Mouse (Mus musculus): ENCODE results near the gene Gab3.

Gene Gab3

DNA sequence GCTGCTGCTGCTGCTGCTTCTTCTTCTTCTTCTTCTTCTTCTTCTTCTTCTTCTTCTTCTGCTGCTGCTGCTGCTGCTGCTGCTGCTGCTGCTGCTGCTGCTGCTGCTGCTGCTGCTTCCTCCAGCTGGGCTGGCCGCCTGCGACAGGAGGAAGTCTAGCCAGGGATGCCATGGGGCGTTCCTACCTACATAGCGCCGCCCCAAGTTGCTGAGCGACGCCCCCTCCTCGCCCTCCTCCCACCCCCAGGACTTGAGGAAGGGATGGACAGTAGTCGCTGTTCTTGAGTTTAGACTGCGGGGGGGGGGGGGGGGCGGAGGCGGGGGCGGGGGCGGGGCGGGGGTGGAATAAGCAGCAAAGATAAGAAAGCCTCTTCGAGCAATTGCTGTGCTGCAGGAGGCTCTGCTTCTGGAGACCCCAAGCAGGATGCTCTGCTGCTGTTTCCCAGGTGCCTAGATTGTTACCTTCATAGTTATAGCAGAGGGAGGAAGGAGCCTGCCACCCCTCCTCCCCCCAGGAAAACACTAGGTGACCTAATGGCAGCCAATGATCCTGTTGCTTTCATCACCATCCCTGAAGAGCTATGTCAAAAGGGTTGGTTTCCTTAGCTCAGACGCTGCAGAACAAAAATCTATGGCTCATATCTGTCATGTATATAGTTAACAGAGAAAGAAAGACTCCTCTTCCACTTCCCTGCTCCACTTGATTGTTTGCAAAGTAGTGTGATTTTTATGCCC lies at the start of gene Gab3:
Gab3 (minus strand) TSS at position 685 of the 735 bp plus-strand sequence.
- DNase-seq (ENCODE audit: extremely low read depth, low read depth, low spot score) = no peak

DNA sequence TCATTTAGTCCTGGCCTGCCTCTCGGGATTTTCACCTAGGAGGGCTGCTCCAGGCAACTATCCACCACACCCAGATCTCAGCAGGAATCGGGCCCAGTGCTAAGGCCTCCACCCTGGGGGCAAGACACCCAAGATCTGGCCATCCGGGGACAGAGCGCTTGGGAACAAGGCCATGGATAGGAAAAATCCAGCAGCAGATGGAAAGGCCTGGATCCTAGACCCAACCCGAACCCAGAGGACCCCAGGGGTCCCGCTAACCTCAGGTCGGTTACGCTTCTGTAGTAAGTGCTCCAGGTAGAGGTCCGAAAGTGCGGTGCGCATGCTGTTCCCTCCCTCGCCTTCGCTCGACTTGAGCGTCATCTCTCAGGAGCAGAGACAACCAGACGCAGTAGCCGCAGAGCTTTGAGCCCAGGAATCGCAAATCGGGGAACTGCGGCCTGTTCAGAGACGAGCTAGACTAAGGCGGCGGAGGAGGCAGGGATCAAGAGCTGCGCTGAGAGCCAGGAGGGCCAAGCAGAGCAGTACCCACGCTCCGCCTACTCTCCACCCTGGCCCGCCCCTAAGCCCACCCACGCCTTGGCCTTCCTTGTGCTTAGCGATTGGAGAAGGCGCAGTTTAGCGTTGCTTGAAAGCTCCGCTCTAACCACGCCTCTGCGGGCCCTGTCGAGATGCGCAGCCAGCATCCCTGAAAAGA lies 45.4 kb upstream of the Gab3 start, which contains the start of gene Mpp1:
Mpp1 (minus strand) TSS at position 550 of the 694 bp plus-strand sequence.
- peak; percentile 11 for DNase-seq (ENCODE audit: extremely low read depth, low read depth, low spot score)

DNA sequence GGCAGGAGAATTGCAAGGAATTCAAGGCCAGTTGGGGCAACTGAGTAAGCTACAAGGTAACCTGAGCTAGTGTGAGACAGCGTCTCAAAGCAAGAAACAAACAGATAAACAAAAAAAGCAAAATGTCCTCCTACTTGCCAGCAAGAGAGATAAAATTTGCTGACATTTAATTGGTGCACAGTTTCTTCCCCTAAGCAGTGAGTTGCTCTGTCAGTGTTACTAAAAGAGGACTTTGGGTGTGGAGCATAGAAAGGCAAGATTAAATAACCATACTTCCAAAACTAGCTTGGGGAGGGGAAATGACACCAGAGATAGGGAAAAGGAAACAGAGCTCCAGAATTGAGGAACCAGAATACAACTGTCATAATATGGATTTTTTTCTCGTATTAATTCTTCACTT lies 44.2 kb upstream of the Gab3 start:
- DNase-seq (ENCODE audit: extremely low read depth, low read depth, low spot score) = no peak

DNA sequence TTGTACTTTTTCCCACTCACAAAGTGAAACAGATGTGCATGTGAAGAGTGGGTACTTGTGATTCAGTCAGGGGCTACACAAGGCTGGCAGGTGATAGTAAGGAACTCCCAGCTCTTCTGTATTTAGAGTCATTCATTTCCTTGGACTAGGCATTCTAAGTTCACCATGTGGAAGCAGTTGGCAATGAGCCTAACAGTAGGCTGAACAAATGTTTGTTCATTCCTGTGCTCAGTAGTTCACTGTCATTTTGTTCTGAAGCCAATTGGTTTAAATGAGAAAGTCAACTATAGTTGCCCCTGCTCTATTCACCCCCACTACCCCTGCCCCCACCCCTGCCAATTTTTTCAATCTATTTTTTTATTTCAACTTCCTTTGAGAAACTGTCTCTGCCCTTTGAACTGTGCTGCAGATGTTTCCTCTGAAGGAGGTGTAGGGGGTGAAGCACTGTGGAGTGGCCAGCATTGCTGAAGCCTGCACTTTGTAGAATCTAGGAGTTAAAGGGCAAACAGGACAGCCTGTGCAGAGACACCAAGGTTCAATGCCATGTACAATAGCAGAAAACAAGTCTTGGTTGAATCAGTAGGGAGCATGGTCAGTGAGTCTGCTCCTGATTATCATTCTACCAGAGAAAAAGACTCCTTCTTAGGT lies 43.2 kb upstream of the Gab3 start:
- no peak for DNase-seq (ENCODE audit: extremely low read depth, low read depth, low spot score)

DNA sequence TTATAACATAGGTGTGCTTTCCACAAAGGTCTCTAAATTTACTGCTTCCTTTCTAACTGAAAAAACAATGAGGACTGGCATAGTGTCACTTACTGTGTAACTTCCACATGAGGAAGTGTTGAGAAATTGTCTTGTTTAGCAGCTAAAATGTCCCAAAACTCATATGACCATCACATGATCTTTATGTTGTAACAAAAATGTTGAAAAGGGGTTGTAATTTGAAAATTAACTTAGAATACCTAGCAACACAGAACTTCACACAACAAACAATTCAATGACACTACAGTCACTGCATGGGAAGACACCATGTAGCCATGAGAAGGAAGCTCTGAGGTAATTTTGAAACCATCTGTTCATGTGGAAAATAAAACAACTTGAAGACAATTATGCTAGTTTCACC lies 41.6 kb upstream of the Gab3 start:
- no peak for DNase-seq (ENCODE audit: extremely low read depth, low read depth, low spot score)

DNA sequence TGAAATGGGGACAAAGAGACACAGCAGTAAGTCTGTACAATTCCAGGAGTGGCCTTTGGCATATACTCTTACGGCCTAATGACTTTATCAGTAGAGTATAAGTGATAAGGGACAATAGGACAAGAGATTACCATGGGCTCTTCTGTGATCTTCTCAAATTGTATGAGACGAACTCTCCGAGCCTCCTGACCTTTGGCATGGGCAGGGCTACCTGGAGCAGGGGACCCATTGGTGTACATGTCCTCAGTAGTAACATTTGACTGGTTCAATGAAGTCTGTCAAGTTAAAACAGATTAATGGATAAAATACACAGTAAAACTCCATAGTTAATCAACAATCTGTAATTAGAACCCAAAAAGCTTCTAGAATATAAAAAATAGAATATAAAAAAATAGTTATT lies 40.3 kb upstream of the Gab3 start:
- DNase-seq (ENCODE audit: extremely low read depth, low read depth, low spot score) = no peak

DNA sequence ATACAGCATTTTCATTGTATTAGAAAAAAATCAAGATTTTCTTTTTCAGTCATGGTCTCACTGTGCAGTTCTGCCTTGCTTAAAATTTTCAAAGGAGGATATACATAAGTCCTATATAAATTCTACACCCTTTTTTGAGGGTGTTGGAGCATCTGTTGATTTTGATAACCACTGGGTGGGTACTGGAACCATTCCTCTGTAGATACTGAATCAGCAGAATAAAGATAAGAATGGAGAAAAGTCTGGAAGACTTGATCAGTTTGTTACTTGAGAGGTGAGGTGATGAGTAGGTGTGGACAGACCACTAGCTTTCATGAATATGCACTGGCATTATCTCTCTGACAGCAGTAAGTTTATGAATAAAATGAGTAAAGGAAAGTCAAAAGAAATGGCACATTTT lies 30.3 kb upstream of the Gab3 start:
- DNase-seq (ENCODE audit: extremely low read depth, low read depth, low spot score) = no peak

DNA sequence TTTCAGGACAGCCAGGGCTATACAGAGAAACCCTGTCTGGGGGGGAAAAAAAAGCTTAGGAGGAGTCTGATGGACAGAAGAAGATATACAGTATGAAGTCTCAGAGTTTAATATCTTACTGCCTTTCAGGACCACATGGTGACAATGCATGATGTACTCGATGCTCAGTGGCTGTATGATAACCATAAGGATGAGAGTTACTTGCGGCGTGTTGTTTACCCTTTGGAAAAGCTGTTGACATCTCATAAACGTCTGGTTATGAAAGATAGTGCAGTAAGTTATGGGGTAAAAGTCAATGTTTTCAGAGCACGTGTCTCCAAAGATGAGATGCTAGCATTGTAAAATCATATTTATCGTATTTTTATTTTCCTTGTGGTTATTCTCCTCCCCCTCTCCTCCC lies 17.0 kb upstream of the Gab3 start:
- no peak for DNase-seq (ENCODE audit: extremely low read depth, low read depth, low spot score)

DNA sequence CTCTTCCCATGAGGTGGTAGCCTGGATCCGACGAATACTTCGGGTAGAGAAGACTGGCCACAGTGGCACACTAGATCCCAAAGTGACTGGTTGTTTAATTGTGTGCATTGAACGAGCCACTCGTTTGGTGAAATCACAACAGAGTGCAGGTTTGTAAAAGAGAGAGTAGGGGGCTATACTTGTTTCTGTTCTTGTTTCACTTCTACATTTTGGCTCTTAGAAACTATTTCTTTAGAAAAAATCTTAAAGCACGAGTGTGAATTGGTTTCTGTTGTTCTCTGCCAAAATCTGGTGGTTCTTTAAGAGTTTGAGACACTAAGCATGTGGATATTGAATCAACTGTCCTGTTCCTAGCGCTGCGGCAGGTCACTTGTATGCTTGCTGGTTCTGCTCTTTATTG lies 13.5 kb upstream of the Gab3 start:
- DNase-seq (ENCODE audit: extremely low read depth, low read depth, low spot score) = no peak

DNA sequence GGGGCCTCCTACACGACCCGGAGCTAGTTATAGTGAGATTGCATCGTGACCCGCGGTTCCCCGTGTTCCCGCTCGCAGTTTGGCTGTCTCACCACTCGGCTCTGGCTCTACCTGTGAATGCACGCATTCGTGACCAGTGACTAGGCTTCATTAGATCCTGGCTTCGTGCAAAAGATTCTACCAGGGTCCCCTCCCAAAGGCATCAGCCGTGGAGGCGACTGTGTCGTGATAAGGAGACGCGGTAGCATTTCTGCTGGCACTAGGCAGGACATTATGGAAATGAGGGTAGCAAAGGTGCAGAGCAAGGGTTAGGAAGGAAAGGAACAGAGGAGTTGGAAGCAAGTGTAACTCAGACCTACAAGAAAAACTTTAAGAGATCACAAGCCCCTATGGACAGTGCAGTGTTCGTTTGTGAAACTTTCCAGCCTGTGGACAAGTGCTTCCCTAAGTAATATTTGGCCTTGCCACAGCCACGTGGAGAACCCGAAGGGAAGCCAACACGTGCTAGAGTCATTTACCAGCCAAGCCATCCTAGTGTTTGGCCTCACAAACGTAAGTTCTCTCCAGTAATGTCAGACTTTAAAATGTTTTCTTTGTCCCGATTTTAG lies 11.0 kb upstream of the Gab3 start:
- no peak for DNase-seq (ENCODE audit: extremely low read depth, low read depth, low spot score)

DNA sequence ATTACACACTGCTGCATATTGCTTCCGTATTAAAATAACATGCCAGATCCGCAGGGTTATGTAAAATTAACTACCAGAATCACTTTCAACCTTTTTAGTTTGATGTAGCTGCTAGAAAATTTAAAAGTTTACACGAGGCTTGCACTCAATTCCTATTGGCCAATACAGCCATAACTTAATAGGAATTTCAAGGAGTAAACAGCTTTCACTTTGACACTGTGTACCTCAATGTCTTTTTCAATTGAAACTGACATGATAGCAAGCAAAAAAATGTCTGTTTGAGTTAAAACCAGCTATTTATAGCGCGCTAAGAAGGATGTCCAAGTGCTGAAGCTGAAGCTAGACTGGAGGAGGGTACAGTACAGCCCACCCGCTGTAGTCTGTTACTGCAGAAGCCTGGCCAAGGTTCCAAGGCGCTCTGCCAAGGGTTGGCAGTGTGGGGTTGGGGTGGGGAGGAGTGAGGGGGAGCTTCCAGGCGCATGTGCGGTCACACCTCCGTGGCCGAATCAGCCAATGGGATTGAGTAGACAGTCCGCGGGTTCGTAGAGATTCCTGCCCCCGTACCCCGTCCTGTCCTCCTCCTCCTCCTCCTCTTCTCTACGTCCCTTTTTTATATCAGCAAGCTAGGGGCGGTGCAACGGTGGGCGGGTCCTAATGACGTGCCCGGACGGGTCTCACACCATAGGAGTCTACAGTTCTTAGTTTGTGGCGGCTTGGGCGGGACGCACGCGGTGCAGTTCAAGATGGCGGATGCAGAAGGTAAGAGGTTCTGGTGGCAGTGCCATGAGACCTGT lies 10.3 kb upstream of the Gab3 start, which contains the start of gene Dkc1:
Dkc1 (plus strand) TSS at position 486 of the 794 bp plus-strand sequence.
- DNase-seq (ENCODE audit: extremely low read depth, low read depth, low spot score) = peak; percentile 57

DNA sequence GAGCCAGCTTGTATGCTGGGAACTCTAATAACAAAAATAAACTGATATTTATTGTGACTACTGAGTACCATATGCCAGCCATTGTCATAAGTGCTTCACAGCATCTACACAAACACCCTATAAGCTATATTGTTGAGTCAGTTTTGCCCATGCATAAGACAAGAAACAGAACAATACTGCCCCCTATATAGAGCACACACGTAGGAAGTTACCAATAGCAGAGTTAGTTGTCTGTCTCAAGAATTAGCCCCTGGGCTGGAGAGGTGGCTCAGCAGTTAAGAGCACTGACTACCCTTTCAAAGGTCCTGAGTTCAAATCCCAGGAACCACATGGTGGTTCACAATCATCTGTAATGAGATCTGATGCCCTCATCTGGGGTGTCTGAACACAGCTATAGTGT lies 396 bp upstream of the Gab3 start:
- no peak for DNase-seq (ENCODE audit: extremely low read depth, low read depth, low spot score)

DNA sequence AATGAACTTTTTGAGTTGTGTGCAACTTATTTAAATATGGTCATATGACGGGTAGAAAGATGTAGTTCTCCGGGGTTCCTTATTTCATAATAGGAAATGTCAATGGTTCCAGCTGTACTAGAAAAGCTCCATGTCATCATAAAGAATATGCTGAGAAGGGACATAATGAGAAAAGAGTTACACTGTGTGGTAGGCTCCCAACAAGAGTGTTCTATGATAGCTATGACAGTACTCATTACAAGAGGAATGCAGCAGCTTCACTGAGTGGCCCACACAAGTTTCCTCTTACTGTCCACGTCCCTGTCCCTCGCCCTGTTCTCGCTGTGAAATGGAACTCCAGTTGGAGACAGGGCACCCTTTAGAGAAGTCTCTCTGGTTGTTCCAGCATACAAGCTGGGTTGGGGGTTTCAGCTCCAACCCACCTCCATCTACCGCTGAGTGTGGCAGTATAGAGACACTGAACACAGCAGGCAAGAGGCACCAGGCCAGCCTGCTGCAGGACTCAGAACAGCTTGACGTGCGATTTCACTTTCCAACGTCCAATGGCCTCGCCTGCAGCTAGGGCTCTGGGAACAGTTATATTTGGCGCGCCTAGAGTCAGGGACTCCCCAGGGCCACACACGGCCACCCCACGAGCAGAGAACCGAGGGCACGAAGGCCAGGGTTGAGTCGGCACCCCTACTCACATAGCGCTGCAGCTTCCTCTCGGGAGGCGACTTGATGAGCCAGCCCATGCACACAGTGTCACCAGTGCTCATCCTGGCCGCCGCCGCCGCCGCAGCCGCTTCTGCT lies 1.1 kb downstream of the Gab3 start:
- no peak for DNase-seq (ENCODE audit: extremely low read depth, low read depth, low spot score)

DNA sequence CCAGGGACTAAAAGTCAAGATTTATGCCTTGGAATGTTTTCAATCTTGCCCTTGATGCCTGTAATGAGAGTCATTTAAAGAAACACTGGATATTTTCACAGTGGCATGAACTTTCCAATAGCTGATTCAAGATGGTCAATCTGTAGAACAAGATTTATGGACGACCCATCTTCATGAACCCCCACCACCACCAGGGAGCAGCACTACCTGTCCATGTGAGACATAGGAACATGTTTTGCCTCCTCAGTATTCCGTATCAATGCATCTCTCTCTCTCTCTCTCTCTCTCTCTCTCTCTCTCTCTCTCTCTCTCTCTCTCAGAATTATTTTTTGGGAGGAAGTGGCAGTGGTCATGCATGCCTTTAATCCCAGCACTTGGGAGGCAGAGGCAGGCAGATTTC lies 2.9 kb downstream of the Gab3 start:
- DNase-seq (ENCODE audit: extremely low read depth, low read depth, low spot score) = no peak

DNA sequence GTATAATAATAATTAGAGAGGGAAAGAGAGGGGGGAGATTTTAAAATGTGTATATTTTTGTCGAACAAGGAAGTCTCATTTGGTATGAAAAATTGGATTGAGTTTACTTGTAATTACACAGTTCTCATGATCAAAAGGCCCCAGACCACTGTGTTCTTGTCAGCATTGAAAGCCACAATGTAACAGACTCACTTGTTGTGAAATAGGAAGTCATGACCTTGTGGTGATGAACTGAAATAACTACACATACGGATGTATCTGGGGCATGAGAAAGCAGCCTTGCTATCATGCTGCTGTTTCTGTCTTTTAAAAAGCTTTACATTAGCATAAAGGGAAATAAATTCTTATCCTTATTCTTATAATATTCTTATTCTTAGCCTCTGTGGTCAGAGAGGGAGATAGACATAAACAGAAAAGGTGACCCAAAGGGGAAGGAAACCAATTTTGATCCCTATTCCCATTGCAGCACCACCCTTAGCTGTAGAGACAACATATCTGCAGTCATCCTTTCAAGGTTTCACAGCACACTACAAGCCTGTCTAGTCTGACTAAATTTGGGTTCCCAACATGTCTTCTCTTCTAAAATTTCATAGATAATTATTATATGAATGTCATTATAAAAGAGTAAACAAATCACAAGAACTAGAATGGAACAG lies 29.0 kb downstream of the Gab3 start:
- DNase-seq (ENCODE audit: extremely low read depth, low read depth, low spot score) = no peak

DNA sequence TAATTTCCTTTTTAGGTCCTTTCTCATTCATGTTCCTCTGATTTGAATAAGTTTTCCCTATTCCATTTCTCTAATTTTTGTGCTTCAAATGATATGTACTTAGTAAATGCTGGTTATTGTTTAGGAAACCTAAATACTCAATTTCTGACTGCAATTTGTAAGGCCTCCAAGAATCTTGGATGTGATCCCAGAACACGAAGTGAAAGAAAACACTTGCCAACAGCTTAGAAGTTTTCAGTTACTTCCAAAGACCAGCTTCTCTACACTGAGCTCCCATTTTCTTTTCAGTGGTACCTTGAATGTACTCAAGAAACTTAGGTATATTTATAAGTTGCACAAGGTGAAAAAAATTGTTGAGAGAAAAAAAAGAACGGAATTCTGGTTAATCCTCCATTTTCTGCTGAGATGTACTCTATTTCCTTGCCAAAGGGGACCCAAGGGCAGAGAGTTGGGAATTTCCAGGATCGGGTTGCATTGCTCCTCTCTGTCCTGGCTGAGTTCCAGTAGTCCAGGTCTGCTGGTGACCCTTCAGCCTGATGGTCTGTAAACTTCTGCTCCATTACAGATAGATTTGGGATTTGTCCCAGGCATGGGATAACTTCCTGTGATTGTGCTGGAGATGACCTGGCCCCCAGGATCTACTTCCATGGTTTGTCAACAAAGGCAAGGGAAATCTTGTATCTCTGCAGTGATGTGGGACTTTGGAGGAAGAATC lies 38.2 kb downstream of the Gab3 start:
- DNase-seq (ENCODE audit: extremely low read depth, low read depth, low spot score) = no peak

DNA sequence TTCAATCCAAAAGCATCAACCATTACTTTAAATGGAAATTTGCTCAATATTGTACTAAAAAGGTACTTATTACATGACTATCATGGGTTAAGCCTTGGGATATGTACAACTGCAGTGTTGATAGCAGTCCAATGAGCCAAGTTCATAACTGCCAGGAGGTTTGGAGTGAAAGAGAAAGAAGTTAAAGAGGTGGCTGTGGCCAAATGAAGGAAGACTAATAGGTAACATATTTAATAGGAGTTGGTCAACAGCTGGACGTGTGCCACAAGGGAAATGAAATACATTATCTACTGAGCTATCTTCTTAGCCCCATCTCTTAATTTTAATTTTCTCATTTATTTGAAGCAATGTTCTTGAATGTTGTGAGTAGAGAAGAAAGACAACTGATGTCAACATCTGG lies 39.3 kb downstream of the Gab3 start:
- DNase-seq (ENCODE audit: extremely low read depth, low read depth, low spot score) = no peak

DNA sequence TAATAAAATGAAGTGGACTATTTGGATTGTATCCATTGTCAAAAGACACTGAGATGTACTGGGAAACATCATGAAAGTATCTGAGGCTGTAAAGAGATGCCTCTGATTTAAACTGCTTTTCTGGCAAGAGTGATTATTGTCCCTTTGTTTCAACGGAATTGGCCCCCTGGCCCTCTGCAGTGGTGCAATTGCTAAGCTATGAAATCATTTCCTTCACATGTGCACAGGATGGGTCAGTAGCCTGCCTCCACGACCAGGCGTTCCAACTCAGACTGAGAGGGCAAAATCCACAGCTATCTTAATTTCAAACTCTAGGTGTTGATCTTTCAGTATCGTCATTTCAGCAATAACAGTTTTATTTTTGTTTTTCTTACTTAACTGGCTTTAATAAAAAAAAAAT lies 40.7 kb downstream of the Gab3 start:
- no peak for DNase-seq (ENCODE audit: extremely low read depth, low read depth, low spot score)

DNA sequence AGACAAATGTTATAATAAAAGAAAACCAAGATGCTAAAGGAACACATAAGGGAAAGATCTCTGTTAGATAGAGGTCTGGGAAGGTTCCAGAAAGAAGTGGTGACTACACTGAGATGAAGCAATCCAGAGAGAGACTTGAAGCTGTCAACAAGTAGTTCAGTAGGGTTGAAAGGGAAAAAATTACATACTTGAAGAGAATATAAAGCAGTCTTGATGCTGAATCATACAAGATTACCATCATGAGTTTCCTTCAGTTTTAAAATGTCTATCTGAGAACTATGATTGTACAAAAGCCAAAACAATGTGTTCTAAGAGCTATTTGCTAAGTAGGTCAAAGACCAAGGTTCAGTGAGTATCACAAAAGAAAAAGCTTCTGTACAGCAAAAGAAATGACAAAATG lies 48.6 kb downstream of the Gab3 start:
- DNase-seq (ENCODE audit: extremely low read depth, low read depth, low spot score) = no peak
